Mouse (Mus musculus): ENCODE results near the gene Ccdc39.

The Ccdc39 gene

DNA sequence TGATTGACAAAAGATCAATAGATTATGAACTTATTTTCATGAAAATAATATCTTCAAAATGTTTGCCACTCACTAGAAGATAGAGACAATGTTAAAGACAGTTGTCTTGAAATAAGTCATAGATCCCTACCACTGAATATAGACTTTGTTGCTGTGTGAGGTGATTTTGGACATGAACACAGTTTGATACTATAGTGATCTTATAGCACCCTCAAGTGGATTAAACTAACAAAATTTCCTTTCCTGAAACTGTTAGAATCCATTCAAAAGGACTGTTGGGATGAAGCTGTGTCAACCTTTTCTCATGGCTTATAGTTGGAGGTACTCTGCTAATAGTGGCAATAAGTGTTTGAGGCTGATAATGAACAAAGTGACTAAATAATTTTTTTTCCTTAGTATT, 53.1 kb downstream of the Ccdc39 start:
- DNase-seq (ENCODE audit: low spot score) = no peak

All from testis, postnatal 14 days (tissue).